Mouse (Mus musculus): ENCODE results near the gene Kcnj10.

Gene Kcnj10

DNA sequence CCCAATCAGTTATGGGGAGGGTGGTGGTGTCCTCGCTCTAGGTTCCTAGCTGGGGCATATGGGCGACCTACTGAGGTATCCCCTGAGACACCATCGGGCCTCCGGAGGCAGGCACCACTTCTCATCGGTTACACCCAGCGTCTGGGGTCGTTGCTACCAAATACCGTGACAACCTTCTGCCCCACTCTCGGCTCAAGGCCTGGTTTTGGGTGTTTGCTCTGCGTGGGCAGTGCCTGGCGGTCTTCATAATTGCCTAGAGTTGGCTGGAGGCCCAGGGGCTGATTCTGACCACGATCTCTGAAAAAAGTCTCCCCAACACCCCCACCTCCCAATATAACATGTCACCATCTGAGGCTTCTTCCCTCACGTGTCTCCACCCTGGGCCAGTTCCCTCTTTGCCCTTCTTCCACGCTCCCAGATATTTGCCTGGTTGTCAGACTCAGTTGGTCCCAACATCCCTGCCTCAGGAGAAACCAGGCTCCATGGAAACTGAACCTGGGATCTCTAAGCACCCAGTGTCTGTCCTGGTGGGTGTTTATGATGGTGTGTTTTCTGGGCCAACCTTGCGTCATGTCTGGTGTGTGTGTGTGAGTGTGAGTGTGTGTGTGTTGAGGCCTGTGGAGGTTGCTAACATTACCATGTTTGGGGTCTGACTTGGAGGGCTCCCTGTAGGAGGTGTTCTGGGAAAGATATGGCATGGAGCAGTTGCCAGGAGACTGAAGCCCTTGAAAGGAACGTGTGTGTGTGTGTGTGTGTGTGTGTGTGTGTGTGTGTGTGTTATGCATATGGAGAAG lies 28.0 kb upstream of the Kcnj10 start:
- no peak for DNase-seq (ENCODE audit: low read depth)

- DNase-seq (ENCODE audit: low read depth) = no peak
Observed at GRCm38 (mm10) chr1:172313613-172314411, 27.2 kb upstream of the Kcnj10 start.

DNA sequence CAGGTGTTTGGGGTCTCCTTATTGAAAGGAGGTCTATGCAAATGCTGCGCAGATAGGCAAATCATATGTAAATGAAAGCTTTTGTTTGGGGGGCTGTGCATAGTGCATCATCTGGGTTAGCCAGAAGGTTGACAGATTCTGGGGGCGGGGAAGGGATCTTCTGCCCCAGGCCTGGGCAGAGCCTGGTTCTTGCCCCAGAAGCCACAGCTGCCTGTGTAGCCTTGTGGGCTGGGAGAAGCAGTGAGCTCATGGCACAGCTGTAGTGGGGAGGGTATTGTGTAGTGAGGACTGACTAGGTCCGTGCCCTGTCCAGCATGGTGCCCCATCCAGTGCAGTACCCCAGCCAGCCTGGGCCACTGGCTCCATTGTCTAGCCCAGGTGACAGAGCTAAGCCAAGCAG lies 26.1 kb upstream of the Kcnj10 start:
- no peak for DNase-seq (ENCODE audit: low read depth)

DNA sequence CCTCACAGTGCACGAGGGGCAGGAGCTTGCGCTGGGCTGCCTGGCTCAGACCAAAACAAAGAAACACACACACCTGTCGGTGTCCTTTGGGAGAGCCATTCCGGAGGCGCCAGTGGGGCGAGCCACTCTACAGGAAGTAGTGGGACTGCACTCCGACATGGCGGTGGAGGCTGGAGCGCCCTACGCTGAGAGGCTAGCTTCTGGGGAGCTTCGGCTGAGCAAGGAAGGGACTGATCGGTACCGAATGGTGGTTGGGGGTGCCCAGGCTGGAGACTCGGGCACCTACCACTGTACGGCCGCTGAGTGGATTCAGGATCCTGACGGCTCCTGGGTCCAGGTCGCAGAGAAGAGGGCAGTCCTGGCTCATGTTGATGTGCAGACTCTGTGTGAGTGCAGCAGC lies 23.6 kb upstream of the Kcnj10 start:
- DNase-seq (ENCODE audit: low read depth) = no peak

GRCm38 (mm10) chr1:172317946-172318345 lies 23.1 kb upstream of the Kcnj10 start:
- no peak for DNase-seq (ENCODE audit: low read depth)

DNA sequence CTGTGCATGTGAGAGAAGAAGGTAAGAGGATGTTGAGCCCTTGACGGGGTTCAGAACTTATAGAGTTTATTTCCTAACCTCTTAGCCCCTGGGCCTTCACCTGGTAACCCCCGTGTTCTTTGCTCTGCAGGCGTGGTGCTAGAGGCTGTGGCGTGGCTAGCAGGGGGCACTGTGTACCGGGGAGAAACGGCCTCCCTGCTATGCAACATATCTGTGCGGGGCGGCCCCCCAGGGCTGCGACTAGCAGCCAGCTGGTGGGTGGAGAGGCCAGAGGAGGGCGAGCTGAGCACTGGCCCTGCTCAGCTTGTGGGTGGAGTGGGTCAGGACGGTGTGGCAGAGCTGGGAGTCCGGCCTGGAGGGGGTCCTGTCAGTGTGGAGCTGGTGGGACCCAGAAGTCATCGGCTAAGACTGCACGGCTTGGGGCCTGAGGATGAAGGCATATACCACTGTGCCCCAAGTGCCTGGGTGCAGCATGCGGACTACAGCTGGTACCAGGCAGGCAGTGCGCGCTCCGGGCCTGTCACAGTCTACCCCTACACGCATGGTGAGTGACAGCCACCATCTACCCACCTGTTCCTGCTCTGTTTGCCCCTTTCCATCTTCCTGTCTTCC lies 22.5 kb upstream of the Kcnj10 start:
- DNase-seq (ENCODE audit: low read depth) = no peak

GRCm38 (mm10) chr1:172319346-172319745 lies 21.7 kb upstream of the Kcnj10 start:
- no peak for DNase-seq (ENCODE audit: low read depth)

DNA sequence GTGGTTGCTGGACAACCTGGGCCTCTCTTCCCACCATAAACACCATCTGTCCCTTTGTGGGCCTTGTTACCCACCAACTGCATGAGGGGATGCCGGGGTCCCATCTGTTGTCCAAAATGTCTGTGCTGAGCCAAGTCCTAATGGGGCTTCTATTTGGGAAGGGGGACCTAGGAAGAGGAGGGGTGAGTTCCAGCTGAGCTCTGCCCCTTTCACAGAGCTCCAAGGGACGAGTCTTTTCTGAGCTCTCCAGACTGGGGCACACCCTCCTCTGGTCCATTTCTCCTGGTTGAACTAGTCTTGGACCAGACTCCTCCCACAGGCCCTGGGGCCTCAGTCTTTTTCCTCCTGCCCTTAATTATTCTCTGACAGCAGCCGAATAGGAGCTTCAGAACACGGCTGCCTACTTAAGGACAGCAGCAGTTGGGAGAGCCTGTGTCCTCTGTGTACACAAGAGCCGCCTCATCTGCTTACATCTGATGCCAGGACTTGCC lies 21.0 kb upstream of the Kcnj10 start:
- DNase-seq (ENCODE audit: low read depth) = no peak

- no peak for DNase-seq (ENCODE audit: low read depth)
Observed at GRCm38 (mm10) chr1:172322725-172323124, 18.3 kb upstream of the Kcnj10 start.

GRCm38 (mm10) chr1:172323298-172323697 lies 17.7 kb upstream of the Kcnj10 start:
- no peak for DNase-seq (ENCODE audit: low read depth)

DNA sequence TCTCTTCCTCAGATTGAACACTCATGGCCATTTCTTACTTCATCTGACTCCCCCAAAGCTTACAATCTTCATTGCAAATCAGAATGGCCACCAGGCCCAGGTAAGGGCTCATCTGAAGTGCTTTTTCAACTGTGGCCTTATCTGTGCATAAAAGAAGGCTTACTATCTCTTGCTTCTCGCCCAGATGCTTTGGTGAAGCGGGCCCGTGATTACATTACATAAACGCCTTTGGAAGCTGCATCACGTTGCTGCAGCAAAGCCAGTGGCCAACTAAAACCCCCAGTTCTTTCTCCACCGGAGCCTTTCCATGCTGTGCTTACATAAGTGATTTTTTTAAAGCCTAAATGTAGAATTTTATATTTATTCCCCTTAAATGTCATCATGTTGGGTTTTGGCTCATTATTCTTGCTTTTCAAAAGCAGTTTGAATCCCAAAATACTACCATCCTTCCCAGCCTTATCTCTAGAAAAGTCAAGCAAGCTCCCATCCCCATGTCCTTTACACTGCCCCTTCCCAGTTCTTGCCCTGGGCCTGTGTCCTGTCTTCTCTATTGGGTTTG lies 17.1 kb upstream of the Kcnj10 start:
- no peak for DNase-seq (ENCODE audit: low read depth)

GRCm38 (mm10) chr1:172324725-172325124 lies 16.3 kb upstream of the Kcnj10 start:
- DNase-seq (ENCODE audit: low read depth) = peak; percentile 78

GRCm38 (mm10) chr1:172325680-172326535 lies 15.1 kb upstream of the Kcnj10 start:
- no peak for DNase-seq (ENCODE audit: low read depth)

GRCm38 (mm10) chr1:172326684-172327083 lies 14.3 kb upstream of the Kcnj10 start:
- no peak for DNase-seq (ENCODE audit: low read depth)

DNA sequence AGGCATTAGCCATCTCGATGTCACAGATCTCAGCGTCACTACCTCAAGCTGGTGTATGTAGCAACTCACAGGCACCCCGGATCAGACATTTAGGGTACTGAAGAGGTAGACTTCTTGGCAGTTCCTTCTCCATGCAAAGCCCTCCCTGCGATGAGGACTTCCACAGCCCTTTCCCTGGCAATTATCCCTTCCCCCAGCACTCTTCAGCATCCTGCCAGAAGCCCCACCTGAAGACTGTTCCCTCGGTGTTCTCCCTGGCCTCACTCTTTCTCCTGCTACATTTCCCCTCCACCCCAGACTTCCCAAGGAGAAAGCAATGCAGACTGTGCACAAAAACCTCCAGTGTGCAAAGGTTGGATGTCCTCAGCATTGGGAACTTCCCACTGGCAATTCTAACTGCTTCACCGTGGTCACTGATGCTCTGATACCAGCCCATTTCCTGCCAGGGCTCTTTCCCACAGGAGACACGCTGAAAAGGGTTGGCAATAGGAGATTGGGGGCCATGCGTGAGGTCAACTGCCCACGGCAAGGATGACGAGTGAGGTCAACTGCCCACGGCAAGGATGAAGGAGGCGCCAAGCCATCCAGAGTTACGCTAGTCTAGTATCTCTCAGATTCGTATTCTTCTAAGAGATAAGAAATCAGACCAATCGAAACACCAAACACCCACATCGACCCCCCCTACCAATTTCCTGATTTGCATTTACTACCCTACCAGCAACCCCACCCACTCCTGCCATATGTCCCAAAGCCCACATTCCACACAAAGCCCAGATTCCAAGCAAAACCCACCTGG lies 13.6 kb upstream of the Kcnj10 start:
- no peak for DNase-seq (ENCODE audit: low read depth)

GRCm38 (mm10) chr1:172328041-172328440 lies 13.0 kb upstream of the Kcnj10 start:
- no peak for DNase-seq (ENCODE audit: low read depth)

- DNase-seq (ENCODE audit: low read depth) = no peak
Observed at GRCm38 (mm10) chr1:172328461-172328860, 12.5 kb upstream of the Kcnj10 start.

- no peak for DNase-seq (ENCODE audit: low read depth)
Observed at GRCm38 (mm10) chr1:172329131-172329530, 11.9 kb upstream of the Kcnj10 start, which contains the start of gene Kcnj9. Gene Kcnj9 (minus strand): TSS chr1:172329318.

DNA sequence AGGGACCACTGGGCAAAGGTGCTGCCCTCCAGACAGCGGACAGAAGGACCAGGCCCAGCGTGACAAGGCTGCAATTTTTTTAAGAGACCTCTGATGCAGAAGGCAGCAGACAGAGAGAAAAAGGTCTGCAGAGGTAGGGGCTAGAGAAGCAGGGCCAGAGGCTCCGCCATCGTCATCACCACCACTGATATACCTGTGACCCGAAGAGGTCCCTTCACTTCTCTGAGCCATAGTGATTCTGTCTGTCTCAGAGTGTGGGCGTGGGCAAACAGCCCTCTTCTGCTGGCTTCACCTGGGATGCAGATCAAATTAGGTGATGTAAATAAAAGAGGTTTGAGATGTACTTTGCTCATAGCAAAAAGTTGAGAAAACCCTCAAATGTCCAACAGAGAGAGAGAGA lies 11.4 kb upstream of the Kcnj10 start:
- no peak for DNase-seq (ENCODE audit: low read depth)

DNA sequence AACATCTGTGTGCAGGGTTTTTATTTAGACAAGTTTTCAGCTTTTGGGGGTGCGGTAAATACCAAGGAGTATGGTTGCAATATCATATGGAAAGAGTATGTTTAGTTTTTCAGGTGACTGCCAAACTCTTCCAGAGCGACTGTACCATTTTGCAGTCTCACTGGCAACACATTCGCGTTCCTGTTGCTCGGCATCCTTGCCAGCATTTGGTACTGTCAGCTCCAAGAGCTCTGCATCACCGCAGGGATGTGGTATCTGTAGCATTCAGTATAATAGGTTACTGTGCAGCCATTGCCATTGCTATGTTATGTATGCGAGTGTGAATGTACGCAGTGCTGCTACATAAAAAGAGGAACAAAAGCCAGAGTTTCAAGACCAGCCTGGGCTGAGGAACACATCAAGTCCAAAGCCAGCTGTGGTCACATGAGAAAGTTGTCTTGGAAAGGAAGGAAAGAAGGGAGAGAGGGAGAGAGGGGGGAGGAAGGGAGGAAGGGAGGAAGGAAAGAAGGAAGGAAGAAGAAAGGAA lies 9.5 kb upstream of the Kcnj10 start:
- DNase-seq (ENCODE audit: low read depth) = no peak
